Mouse (Mus musculus) forebrain, embryonic 16.5 days (tissue): Measurements from ENCODE around the gene Gm10413. TPM values are rescaled to one million over a fixed set of nuclear protein-coding genes. Genes with fewer than 3 reads are reported as not detected.
"Not testable (repeated sequence)": the region's sequence is repeated elsewhere in the genome, so short reads cannot be mapped to it uniquely, and the experiment has no call there.

Experiments
- ATAC-seq: fragments of 200-750 bp; cut with Nextera tagmentation; 2 replicates; pipeline ENCODE4 v1.8.0; 2017; ENCODE audit warnings: mild to moderate bottlenecking, moderate library complexity
- H3K27ac ChIP-seq: fragments of 300-500 bp; sonication (generic); 2 replicates; pipeline ENCODE4 v1.5.1; 2014; ENCODE audit warnings: low read length, control low read depth
- H3K27me3 ChIP-seq: fragments of 300-500 bp; sonication (generic); replicated peaks from 2 replicates; pipeline ENCODE4 v1.6.1; 2014; ENCODE audit warnings: low read length; ENCODE audit not compliant: control insufficient read depth, insufficient read depth
- H3K36me3 ChIP-seq: fragments of 300-500 bp; sonication (generic); 2 replicates; pipeline ENCODE4 v1.6.1; 2014; ENCODE audit not compliant: control insufficient read depth, insufficient read depth
- H3K4me1 ChIP-seq: fragments of 300-500 bp; sonication (generic); replicated peaks from 2 replicates; pipeline ENCODE4 v1.6.1; 2014; ENCODE audit warnings: low read length; ENCODE audit not compliant: control insufficient read depth, insufficient read depth
- H3K4me2 ChIP-seq: fragments of 300-500 bp; sonication (generic); 2 replicates; pipeline ENCODE4 v1.6.1; 2014; ENCODE audit warnings: mild to moderate bottlenecking, low read length, control low read depth
- H3K4me3 ChIP-seq: fragments of 300-500 bp; sonication (generic); replicated peaks from 2 replicates; pipeline ENCODE4 v1.5.1; 2014; ENCODE audit warnings: mild to moderate bottlenecking, low read length, control low read depth
- H3K9ac ChIP-seq: fragments of 300-500 bp; sonication (generic); replicated peaks from 2 replicates; pipeline ENCODE4 v1.6.1; 2014; ENCODE audit warnings: low read depth, low read length, control low read depth
- H3K9me3 ChIP-seq: fragments of 300-500 bp; sonication (generic); 2 replicates; pipeline ENCODE4 v1.6.1; 2016; ENCODE audit warnings: low read length; ENCODE audit not compliant: control insufficient read depth
- WGBS: fragments of 180-500 bp; shearing (Covaris S2); extraction: QIAGEN DNeasy Blood & Tissue Kit; methylation state at CpG from one replicate; pipeline ENCODE4 v1.1.7; 2014; 5-methylcytosine and 5-hydroxymethylcytosine counted together
- polyA plus RNA-seq: library from polyadenylated mRNA; unstranded; fragments of >200 nt; fragmentation: Nextera tagmentation; extraction: Ambion mirVana; gene quantifications from 2 replicates; pipeline ENCODE4 v1.2.1, GENCODE M21; 2015

The Gm10413 gene
- not detected in 2 replicates for polyA plus RNA-seq

DNA sequence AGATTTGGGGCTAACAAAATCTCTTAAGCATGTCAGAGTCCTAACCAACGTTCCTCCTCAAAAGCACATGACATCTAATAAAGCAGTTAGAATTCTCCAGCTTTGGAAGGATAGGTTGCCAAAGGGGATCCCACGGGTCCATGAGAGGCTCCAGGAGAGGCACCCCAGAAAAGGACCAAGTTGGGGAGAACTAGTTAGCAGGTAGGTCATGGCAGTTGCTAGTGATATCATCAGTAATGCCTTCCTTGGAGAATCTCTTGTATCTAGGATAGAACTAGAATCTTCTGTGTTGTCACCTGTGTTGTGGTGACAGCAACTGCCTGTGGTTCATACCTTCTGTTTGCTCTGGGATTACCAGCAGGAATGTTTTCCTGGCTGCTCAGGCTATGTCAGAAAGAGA lies at the start of gene Gm10413:
Gene Gm10413 (plus strand): TSS at position 301 of the 400 bp plus-strand sequence.
- not testable (repeated sequence) for H3K4me1 ChIP-seq, H3K9me3 ChIP-seq, H3K4me3 ChIP-seq, H3K4me2 ChIP-seq, H3K36me3 ChIP-seq, H3K27me3 ChIP-seq, H3K9ac ChIP-seq, H3K27ac ChIP-seq, ATAC-seq
- no CpG with 5 or more reads among the region's 2 CpGs for WGBS

DNA sequence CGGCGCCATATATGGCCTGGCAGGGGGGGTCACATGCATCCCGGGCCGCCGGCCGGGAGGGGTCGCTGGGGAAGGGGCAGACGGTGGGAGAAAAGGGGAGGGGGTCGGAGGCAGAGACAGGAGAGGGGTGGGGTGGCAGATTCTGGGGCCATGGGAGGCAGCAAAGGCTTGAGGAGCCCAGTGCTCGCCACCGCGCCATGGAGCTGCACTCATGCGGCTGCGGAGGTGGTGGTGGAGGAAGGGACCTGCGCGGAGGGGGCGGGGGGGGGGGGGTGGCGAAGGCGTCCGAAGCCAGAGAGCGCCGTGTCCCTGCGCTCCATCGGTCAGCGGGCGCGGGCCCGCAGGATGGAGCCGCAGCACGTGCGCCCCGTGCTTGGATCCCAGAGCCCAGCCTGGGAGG lies 17.4 kb downstream of the Gm10413 start, which contains the start of gene Gm10409:
Gene Gm10409 (plus strand): TSS at position 301 of the 400 bp plus-strand sequence.
- H3K27me3 ChIP-seq, H3K4me3 ChIP-seq, H3K9ac ChIP-seq, ATAC-seq, H3K27ac ChIP-seq, H3K36me3 ChIP-seq, H3K4me1 ChIP-seq, H3K4me2 ChIP-seq, H3K9me3 ChIP-seq: not testable (repeated sequence)
- WGBS = no CpG with 5 or more reads among the region's 32 CpGs

DNA sequence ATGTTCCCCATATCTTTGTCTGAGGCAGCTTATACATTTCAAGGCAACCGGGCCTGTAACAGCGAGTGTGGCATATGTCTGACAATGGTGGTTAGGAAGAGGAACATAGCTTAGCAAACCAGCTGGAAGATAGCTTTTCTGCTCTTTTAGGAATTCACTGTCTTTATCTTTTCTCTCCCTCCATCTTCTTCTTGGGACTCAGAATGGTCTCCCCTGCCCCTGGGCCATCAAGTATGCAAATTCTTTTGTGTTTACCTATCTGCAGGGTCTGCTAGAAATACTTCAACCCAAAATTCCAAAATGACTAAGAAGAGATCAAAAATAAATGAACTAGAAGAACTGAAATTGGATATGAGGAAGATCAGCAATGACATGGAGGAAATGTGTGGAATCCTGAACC lies 32.9 kb downstream of the Gm10413 start, which contains the start of gene Gm3005:
Gene Gm3005 (plus strand): TSS at position 301 of the 400 bp plus-strand sequence.
- H3K9me3 ChIP-seq, H3K27me3 ChIP-seq, H3K36me3 ChIP-seq, ATAC-seq, H3K27ac ChIP-seq, H3K4me1 ChIP-seq, H3K9ac ChIP-seq, H3K4me3 ChIP-seq, H3K4me2 ChIP-seq: not testable (repeated sequence)
- no CpG with 5 or more reads among the region's 2 CpGs for WGBS

DNA sequence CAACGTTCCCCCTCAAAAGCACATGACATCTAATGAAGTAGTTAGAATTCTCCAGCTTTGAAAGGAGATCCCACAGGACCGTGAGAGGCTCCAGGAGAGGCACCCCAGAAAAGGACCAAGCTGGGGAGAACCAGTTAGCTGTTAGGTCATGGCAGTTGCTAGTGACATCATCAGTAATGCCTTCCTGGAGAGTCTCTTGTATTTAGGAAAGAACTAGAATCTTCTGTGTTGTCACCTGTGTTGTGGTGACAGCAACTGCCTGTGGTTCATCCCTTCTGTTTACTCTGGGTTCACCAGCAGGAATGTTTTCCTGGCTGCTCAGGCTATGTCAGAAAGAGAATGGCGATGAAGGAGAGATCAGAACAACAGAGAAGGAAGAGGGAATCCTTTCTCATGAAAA lies 54.2 kb downstream of the Gm10413 start, which contains the start of gene Gm10408:
Gene Gm10408 (plus strand): TSS at position 301 of the 400 bp plus-strand sequence.
- ATAC-seq, H3K9ac ChIP-seq, H3K4me2 ChIP-seq, H3K36me3 ChIP-seq, H3K4me3 ChIP-seq, H3K27ac ChIP-seq, H3K9me3 ChIP-seq, H3K27me3 ChIP-seq, H3K4me1 ChIP-seq: not testable (repeated sequence)
- WGBS = no CpG with 5 or more reads among the region's 3 CpGs

Other genes starting within 250 kb of the Gm10413 start
- gene Gm5795, start 206.8 kb upstream of the Gm10413 start, polyA plus RNA-seq = not detected in 2 replicates
- 16.3 and 23.5 TPM in 2 replicates for gene D830030K20Rik, start 186.6 kb upstream of the Gm10413 start, polyA plus RNA-seq
- gene Gm2956, start 62.5 kb upstream of the Gm10413 start, polyA plus RNA-seq = not detected in 2 replicates
- 13.9 and 16.4 TPM in 2 replicates for gene Gm10409, start 17.5 kb downstream of the Gm10413 start, polyA plus RNA-seq
- 6.8 and 9.8 TPM in 2 replicates for gene Gm3005, start 33.0 kb downstream of the Gm10413 start, polyA plus RNA-seq
- gene Gm10408, start 54.3 kb downstream of the Gm10413 start, polyA plus RNA-seq = not detected in 2 replicates
- gene Gm3012, start 239.4 kb downstream of the Gm10413 start, polyA plus RNA-seq = not detected in 2 replicates